Mouse (Mus musculus): ENCODE measurements at regions not wholly inside any gene's neighbourhood (a gene's known extent, or its start where the extent isn't known, plus 50 kb on each side); places are given as distances from the start of the nearest gene placed in this dataset.
A peak's percentile ranks its signal among the peaks of the same experiment; 100 is the strongest.

GRCm38 (mm10) chr5:111656436-111656835, 77.3 kb upstream of the Gm26897 start:
- no peak for DNase-seq (ENCODE audit: low read depth, low spot score)

GRCm38 (mm10) chr5:111657759-111658429, 75.8 kb upstream of the Gm26897 start:
- no peak for DNase-seq (ENCODE audit: low read depth, low spot score)

- no peak for DNase-seq (ENCODE audit: low read depth, low spot score)
These were observed 74.5 kb upstream of the Gm26897 start for GRCm38 (mm10) chr5:111659229-111659628.

GRCm38 (mm10) chr5:111660447-111660846, 73.3 kb upstream of the Gm26897 start:
- DNase-seq (ENCODE audit: low read depth, low spot score) = no peak

GRCm38 (mm10) chr5:111660968-111661367, 72.8 kb upstream of the Gm26897 start:
- DNase-seq (ENCODE audit: low read depth, low spot score) = no peak

GRCm38 (mm10) chr5:111661971-111662370, 71.8 kb upstream of the Gm26897 start:
- DNase-seq (ENCODE audit: low read depth, low spot score) = no peak

- DNase-seq (ENCODE audit: low read depth, low spot score) = no peak
These were observed 69.9 kb upstream of the Gm26897 start for GRCm38 (mm10) chr5:111663831-111664230.

GRCm38 (mm10) chr5:111665406-111665805, 68.3 kb upstream of the Gm26897 start:
- DNase-seq (ENCODE audit: low read depth, low spot score) = no peak

GRCm38 (mm10) chr5:111666007-111666406, 67.7 kb upstream of the Gm26897 start:
- DNase-seq (ENCODE audit: low read depth, low spot score) = no peak

- DNase-seq (ENCODE audit: low read depth, low spot score) = peak; percentile 18
These were observed 65.8 kb upstream of the Gm26897 start for GRCm38 (mm10) chr5:111667901-111668300.

- no peak for DNase-seq (ENCODE audit: low read depth, low spot score)
These were observed 64.6 kb upstream of the Gm26897 start for GRCm38 (mm10) chr5:111669139-111669538.

GRCm38 (mm10) chr5:111671762-111672161, 62.0 kb upstream of the Gm26897 start:
- no peak for DNase-seq (ENCODE audit: low read depth, low spot score)

- no peak for DNase-seq (ENCODE audit: low read depth, low spot score)
These were observed 58.6 kb upstream of the Gm26897 start for GRCm38 (mm10) chr5:111674976-111675672.

GRCm38 (mm10) chr5:111675673-111676261, 58.0 kb upstream of the Gm26897 start:
- DNase-seq (ENCODE audit: low read depth, low spot score) = no peak

GRCm38 (mm10) chr5:111677847-111678311, 55.8 kb upstream of the Gm26897 start:
- no peak for DNase-seq (ENCODE audit: low read depth, low spot score)

- DNase-seq (ENCODE audit: low read depth, low spot score) = no peak
These were observed 55.2 kb upstream of the Gm26897 start for GRCm38 (mm10) chr5:111678496-111678895.

GRCm38 (mm10) chr5:111681362-111682028, 52.2 kb upstream of the Gm26897 start:
- DNase-seq (ENCODE audit: low read depth, low spot score) = no peak

GRCm38 (mm10) chr5:111682899-111683298, 50.8 kb upstream of the Gm26897 start:
- peak; percentile 10 for DNase-seq (ENCODE audit: low read depth, low spot score)

Measured in A20 (cell line).